ENCODE assay signal across 8 mouse cellular contexts in genomic region chr7:92874116-92874675, GRCm38 (mm10). TPM values are rescaled to one million over a fixed set of nuclear protein-coding genes. Genes with fewer than 3 reads are reported as not detected.
DNase-seq lines count a peak whose midpoint lies in the region; ATAC-seq and TF ChIP-seq lines count a peak whose summit lies in the region.

Gene Ddias (minus strand): TSS chr7:92874247.
Gene Prcp (plus strand): TSS chr7:92874470.

- no peak for TF ChIP-seq POLR2A in brain, embryonic 14.5 days (IDR thresholded peaks at IDR 0.05; ENCODE audit: borderline replicate concordance, extremely low read depth, insufficient read depth, insufficient read length, poor library complexity, severe bottlenecking)

- under 1% methylated on average over 53 of the region's 53 CpGs for WGBS in heart, embryonic 12.5 days
- WGBS in kidney, postnatal 0 days = under 1% methylated on average over 53 of the region's 53 CpGs
- under 1% methylated on average over 53 of the region's 53 CpGs for WGBS in liver, embryonic 11.5 days
- WGBS in stomach, embryonic 14.5 days = under 1% methylated on average over 53 of the region's 53 CpGs

- peak within 1 kb of the TSS; percentile 98 for H3K27ac ChIP-seq in heart, embryonic 12.5 days (ENCODE audit: poor library complexity, severe bottlenecking)
- peak within 1 kb of the TSS; percentile 95 for H3K27ac ChIP-seq in kidney, postnatal 0 days
- peak within 1 kb of the TSS; percentile 97 for H3K27ac ChIP-seq in liver, embryonic 11.5 days (ENCODE audit: low read depth, low read length)
- peak within 1 kb of the TSS; percentile 96 for H3K27ac ChIP-seq in stomach, embryonic 14.5 days (ENCODE audit: low read length)

- H3K4me3 ChIP-seq in C2C12 (ENCODE audit: insufficient read depth, poor library complexity, severe bottlenecking) = peak within 1 kb of the TSS; percentile 56
- H3K4me3 ChIP-seq in erythroblast, embryonic 14.5 days (replicated peaks) = peak within 1 kb of the TSS; percentile 86
- H3K4me3 ChIP-seq in heart, embryonic 12.5 days = peak within 1 kb of the TSS; percentile 57
- H3K4me3 ChIP-seq in kidney, postnatal 0 days (replicated peaks; ENCODE audit: low read depth, low read length) = peak within 1 kb of the TSS; percentile 58
- H3K4me3 ChIP-seq in liver, embryonic 11.5 days (ENCODE audit: low read depth, low read length) = peak within 1 kb of the TSS; percentile 63
- peak within 1 kb of the TSS; percentile 55 for H3K4me3 ChIP-seq in stomach, embryonic 14.5 days (ENCODE audit: low read depth, low read length)

- peak within 1 kb of the TSS; percentile 85 for H3K9ac ChIP-seq in heart, embryonic 12.5 days
- H3K9ac ChIP-seq in kidney, postnatal 0 days (ENCODE audit: low read depth, low read length) = peak within 1 kb of the TSS; percentile 68
- peak within 1 kb of the TSS; percentile 91 for H3K9ac ChIP-seq in liver, embryonic 11.5 days (ENCODE audit: low read depth, low read length)
- H3K9ac ChIP-seq in stomach, embryonic 14.5 days (replicated peaks; ENCODE audit: low read depth, low read length) = peak within 1 kb of the TSS; percentile 62

- peaks cover 7% of the 10 kb centered on the region for H3K79me3 ChIP-seq in C2C12 (ENCODE audit: low read depth)

- peak; percentile 98 for DNase-seq in brain, embryonic 14.5 days (ENCODE audit: low read depth)
- peak; percentile 96 for DNase-seq in kidney, postnatal 0 days (ENCODE audit: low spot score)
- DNase-seq in liver, embryonic 11.5 days (ENCODE audit: low spot score) = peak; percentile 95
- DNase-seq in naive thymus-derived CD4-positive, alpha-beta T cell, adult 2 months (ENCODE audit: low read depth) = peak; percentile 96

- peak within 1 kb of the TSS; percentile 88 for H3ac ChIP-seq in C2C12 (ENCODE audit: control insufficient read depth, insufficient read length, low read depth)

- H3K79me2 ChIP-seq in C2C12 (ENCODE audit: control insufficient read depth, insufficient read depth) = peaks cover 62% of the 10 kb centered on the region

- H3K27me3 ChIP-seq in C2C12 (ENCODE audit: control insufficient read depth, insufficient read depth, insufficient read length) = no peaks in the 10 kb centered on the region
- H3K27me3 ChIP-seq in erythroblast, embryonic 14.5 days (ENCODE audit: control insufficient read depth) = no peaks in the 10 kb centered on the region
- H3K27me3 ChIP-seq in heart, embryonic 12.5 days (replicated peaks) = no peaks in the 10 kb centered on the region
- no peaks in the 10 kb centered on the region for H3K27me3 ChIP-seq in kidney, postnatal 0 days (ENCODE audit: insufficient read depth, low read length)
- no peaks in the 10 kb centered on the region for H3K27me3 ChIP-seq in liver, embryonic 11.5 days (replicated peaks; ENCODE audit: control insufficient read depth, insufficient read depth, low read length)
- H3K27me3 ChIP-seq in stomach, embryonic 14.5 days (ENCODE audit: control insufficient read depth, insufficient read depth, low read length) = no peaks in the 10 kb centered on the region

- peaks cover 61% of the 10 kb centered on the region for H3K4me1 ChIP-seq in erythroblast, embryonic 14.5 days (ENCODE audit: control insufficient read depth)
- H3K4me1 ChIP-seq in heart, embryonic 12.5 days (replicated peaks) = peaks cover 13% of the 10 kb centered on the region
- H3K4me1 ChIP-seq in kidney, postnatal 0 days (replicated peaks; ENCODE audit: insufficient read depth, low read length) = peaks cover 6% of the 10 kb centered on the region; the same call in 1 of the 2 replicates
- H3K4me1 ChIP-seq in liver, embryonic 11.5 days (replicated peaks; ENCODE audit: control insufficient read depth, insufficient read depth, low read length) = peaks cover 24% of the 10 kb centered on the region
- peaks cover 12% of the 10 kb centered on the region for H3K4me1 ChIP-seq in stomach, embryonic 14.5 days (ENCODE audit: control insufficient read depth, insufficient read depth, low read length)

- peak within 1 kb of the TSS; percentile 88 for H3K4me2 ChIP-seq in heart, embryonic 12.5 days
- peak within 1 kb of the TSS; percentile 68 for H3K4me2 ChIP-seq in kidney, postnatal 0 days (ENCODE audit: low read length)
- peak within 1 kb of the TSS; percentile 88 for H3K4me2 ChIP-seq in liver, embryonic 11.5 days
- H3K4me2 ChIP-seq in stomach, embryonic 14.5 days (replicated peaks; ENCODE audit: low read depth, low read length) = peak within 1 kb of the TSS; percentile 76

- peak; percentile 86 for ATAC-seq in heart, embryonic 12.5 days (ENCODE audit: insufficient number of reproducible peaks, low FRiP score)
- ATAC-seq in kidney, postnatal 0 days (replicated peaks; ENCODE audit: low FRiP score, low read depth) = peak; percentile 91
- peak; percentile 79 for ATAC-seq in liver, embryonic 11.5 days (replicated peaks; ENCODE audit: low FRiP score)
- ATAC-seq in stomach, embryonic 14.5 days (ENCODE audit: insufficient number of reproducible peaks, insufficient read depth, low FRiP score, low read depth) = peak; percentile 84

- peaks cover 3% of the 10 kb centered on the region for H3K36me3 ChIP-seq in C2C12 (ENCODE audit: control insufficient read depth, insufficient read depth)
- H3K36me3 ChIP-seq in erythroblast, embryonic 14.5 days (ENCODE audit: control insufficient read depth) = peaks cover 24% of the 10 kb centered on the region
- H3K36me3 ChIP-seq in heart, embryonic 12.5 days = 0 out of 2 replicates have a peak, but pooled peaks cover 6% of the 10 kb centered on the region
- no peaks in the 10 kb centered on the region for H3K36me3 ChIP-seq in kidney, postnatal 0 days (ENCODE audit: insufficient read depth, low read length)
- H3K36me3 ChIP-seq in liver, embryonic 11.5 days (ENCODE audit: control insufficient read depth, insufficient read depth, low read length) = peaks cover 3% of the 10 kb centered on the region; the same call in 1 of the 2 replicates
- no peaks in the 10 kb centered on the region for H3K36me3 ChIP-seq in stomach, embryonic 14.5 days (ENCODE audit: control insufficient read depth, insufficient read depth, low read length)

- peak; percentile 95 for TF ChIP-seq CTCF in C2C12 (IDR thresholded peaks at IDR 0.05; ENCODE audit: control insufficient read depth, insufficient read depth, insufficient read length)
- peak; percentile 90 for TF ChIP-seq CTCF in brain, embryonic 14.5 days (IDR thresholded peaks at IDR 0.05; ENCODE audit: borderline replicate concordance, extremely low read depth, insufficient read depth, insufficient read length)
- TF ChIP-seq CTCF in kidney, postnatal 0 days (IDR thresholded peaks at IDR 0.05; ENCODE audit: low read depth) = peak; percentile 97

- no peaks in the 10 kb centered on the region for H3K9me3 ChIP-seq in erythroblast, embryonic 14.5 days (ENCODE audit: control insufficient read depth, low read length)
- no peaks in the 10 kb centered on the region for H3K9me3 ChIP-seq in heart, embryonic 12.5 days (replicated peaks)
- no peaks in the 10 kb centered on the region for H3K9me3 ChIP-seq in kidney, postnatal 0 days (replicated peaks; ENCODE audit: low read length)
- H3K9me3 ChIP-seq in liver, embryonic 11.5 days (ENCODE audit: control insufficient read depth, low read length) = no peaks in the 10 kb centered on the region
- H3K9me3 ChIP-seq in stomach, embryonic 14.5 days (ENCODE audit: control insufficient read depth, low read depth, low read length) = no peaks in the 10 kb centered on the region

TF ChIP-seq in C2C12, 6 proteins besides CTCF, POLR2A, EP300 and RAD21:
- TF ChIP-seq MYOG (IDR thresholded peaks at IDR 0.05; ENCODE audit: control insufficient read depth, extremely low read depth, insufficient read length) (no peak), CEBPB (IDR thresholded peaks at IDR 0.05; ENCODE audit: low read depth) (no peak), FOSL1 (IDR thresholded peaks at IDR 0.05; ENCODE audit: insufficient read depth, low read length, poor library complexity, severe bottlenecking) (no peak), MAX (IDR thresholded peaks at IDR 0.05) (no peak), MYOD1 (IDR thresholded peaks at IDR 0.05; ENCODE audit: control insufficient read depth, insufficient read length, low read depth) (no peak), USF1 (IDR thresholded peaks at IDR 0.05; ENCODE audit: low read depth) (no peak)

RNA-seq across cellular contexts. Expression of gene Ddias, which starts in this region (rescaled TPM):
- polyA plus RNA-seq in C2C12 (2012; fragmentation: generic; extraction: Trizol) = 4.6 TPM
- polyA plus RNA-seq in brain, embryonic 14.5 days (2012; rRNA removed) = 2.6 and 3.5 TPM in 2 replicates
- polyA plus RNA-seq in erythroblast, embryonic 14.5 days (2012) = 0.14 and 0.55 TPM in 2 replicates
- 11.6 and 12.6 TPM in 2 replicates for polyA plus RNA-seq in heart, embryonic 12.5 days (2016; fragmentation: Nextera tagmentation; extraction: Ambion mirVana)
- polyA plus RNA-seq in kidney, postnatal 0 days (2015; fragmentation: Nextera tagmentation; extraction: Ambion mirVana) = 6.2 and 7.2 TPM in 2 replicates
- 21.2 and 21.9 TPM in 2 replicates for polyA plus RNA-seq in liver, embryonic 11.5 days (2014; fragmentation: Nextera tagmentation; extraction: Ambion mirVana)
- polyA plus RNA-seq in stomach, embryonic 14.5 days (2014; fragmentation: Nextera tagmentation; extraction: Ambion mirVana) = 9.9 and 13.2 TPM in 2 replicates

RNA-seq across cellular contexts. Expression of gene Prcp, which starts in this region (rescaled TPM):
- polyA plus RNA-seq in C2C12 (2012; fragmentation: generic; extraction: Trizol) = 17.7 TPM
- 14.4 and 20.3 TPM in 2 replicates for polyA plus RNA-seq in brain, embryonic 14.5 days (2012; rRNA removed)
- polyA plus RNA-seq in erythroblast, embryonic 14.5 days (2012) = 1.4 and 2.6 TPM in 2 replicates
- polyA plus RNA-seq in heart, embryonic 12.5 days (2016; fragmentation: Nextera tagmentation; extraction: Ambion mirVana) = 19.3 and 19.6 TPM in 2 replicates
- polyA plus RNA-seq in kidney, postnatal 0 days (2015; fragmentation: Nextera tagmentation; extraction: Ambion mirVana) = 21.9 and 24.6 TPM in 2 replicates
- 30.1 and 33.6 TPM in 2 replicates for polyA plus RNA-seq in liver, embryonic 11.5 days (2014; fragmentation: Nextera tagmentation; extraction: Ambion mirVana)
- polyA plus RNA-seq in stomach, embryonic 14.5 days (2014; fragmentation: Nextera tagmentation; extraction: Ambion mirVana) = 26.0 and 27.3 TPM in 2 replicates

Comparison
In these comparisons a context has a peak if more than half of its experiments do, and no peak if none do; other contexts are left out.
1. Peak in every context shown above with its lines: DNase-seq, ATAC-seq, H3K4me3 ChIP-seq and H3K27ac ChIP-seq.